Mouse (Mus musculus): ENCODE results near the gene Wdr93.

The Wdr93 gene

DNA sequence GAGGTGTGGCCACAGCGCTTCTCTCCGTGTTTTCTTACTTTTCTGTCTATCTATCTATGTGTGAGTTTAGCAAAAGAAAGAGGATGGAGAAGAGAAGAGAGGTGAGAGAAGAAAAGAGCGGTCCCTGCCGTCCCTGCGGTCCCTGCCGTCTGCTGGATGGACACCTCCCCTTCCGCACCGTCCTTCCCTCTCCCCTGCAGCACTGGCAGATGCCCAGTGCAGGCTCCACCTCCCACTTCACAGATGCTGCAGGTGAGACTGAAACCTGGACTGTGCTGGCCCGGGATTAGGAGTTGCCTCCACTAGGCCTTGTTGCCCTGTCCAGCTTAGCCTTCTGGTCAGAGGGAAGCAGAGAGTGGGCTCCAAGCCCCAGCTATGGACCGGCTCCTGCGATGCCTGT, 58.4 kb downstream of the Wdr93 start:
- peak; percentile 60 for DNase-seq (ENCODE audit: low spot score)

DNA sequence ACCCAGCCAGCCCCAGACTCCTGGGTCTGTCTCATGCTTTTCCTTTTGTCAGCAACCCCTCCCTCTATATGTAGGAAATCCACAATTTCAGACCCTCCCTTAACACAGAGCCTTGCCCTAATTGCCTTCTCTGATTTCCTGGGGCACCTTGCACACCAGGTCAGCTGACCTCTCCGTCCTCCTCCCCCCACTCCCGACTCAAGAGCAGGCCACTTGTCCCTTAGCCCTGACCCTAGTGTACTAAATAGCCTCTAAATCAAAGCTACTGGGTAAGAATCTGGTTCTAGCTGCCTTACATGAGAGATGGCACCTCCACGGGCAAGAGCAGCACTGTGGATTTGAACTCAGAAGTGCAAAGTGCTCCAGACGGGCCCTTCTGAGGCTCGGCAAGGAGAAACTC, 59.1 kb downstream of the Wdr93 start:
- DNase-seq (ENCODE audit: low spot score): peak; percentile 54

GRCm38 (mm10) chr7:79803887-79804286, 60.9 kb downstream of the Wdr93 start:
- peak; percentile 35 for DNase-seq (ENCODE audit: low spot score)

DNA sequence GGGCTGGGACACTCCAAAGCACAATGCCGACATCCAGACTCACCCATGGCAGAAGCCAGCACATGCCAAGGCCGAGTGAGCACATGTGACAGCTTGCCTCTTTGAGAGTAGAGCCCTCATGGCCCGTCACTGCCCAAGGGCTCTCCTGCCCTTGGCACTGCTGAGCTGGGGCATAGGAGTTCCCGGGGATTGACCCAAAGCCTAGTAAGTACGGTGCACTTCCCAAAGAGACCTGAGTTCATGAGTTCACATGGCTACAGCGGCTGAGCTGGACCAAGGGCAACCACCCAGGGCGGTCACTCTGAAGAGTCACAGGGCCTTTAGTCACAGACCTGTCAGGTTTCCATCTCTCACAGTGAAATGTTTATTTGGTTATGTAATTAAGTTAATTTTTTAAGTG, 65.6 kb downstream of the Wdr93 start:
- no peak for DNase-seq (ENCODE audit: low spot score)

- peak; percentile 64 for DNase-seq (ENCODE audit: low spot score)
These were observed 67.9 kb downstream of the Wdr93 start, which contains the start of gene Mesp2 for GRCm38 (mm10) chr7:79810611-79811506. Gene Mesp2, plus strand, starts transcription at chr7:79810727.

GRCm38 (mm10) chr7:79813409-79813808, 70.4 kb downstream of the Wdr93 start:
- DNase-seq (ENCODE audit: low spot score): no peak

DNA sequence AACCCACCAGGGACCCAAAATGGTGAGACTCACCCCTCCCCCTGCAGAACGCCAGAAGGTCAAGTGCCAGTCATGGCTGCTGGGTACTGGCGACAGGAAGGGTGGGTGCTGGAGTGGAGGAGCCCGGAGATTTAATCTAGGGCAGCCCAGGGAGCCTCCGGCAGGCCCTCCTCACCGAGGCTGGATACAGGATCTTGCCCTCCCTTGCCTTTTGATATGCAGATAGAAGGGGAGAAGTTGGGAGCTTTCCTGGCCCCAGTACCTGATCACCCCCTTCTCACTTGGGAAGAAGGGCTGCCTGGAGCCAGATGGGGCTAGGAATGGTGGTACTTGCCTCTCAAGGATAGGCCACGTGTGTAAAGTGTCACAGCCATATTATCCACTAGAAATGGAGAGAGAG, 75.4 kb downstream of the Wdr93 start:
- no peak for DNase-seq (ENCODE audit: low spot score)

DNA sequence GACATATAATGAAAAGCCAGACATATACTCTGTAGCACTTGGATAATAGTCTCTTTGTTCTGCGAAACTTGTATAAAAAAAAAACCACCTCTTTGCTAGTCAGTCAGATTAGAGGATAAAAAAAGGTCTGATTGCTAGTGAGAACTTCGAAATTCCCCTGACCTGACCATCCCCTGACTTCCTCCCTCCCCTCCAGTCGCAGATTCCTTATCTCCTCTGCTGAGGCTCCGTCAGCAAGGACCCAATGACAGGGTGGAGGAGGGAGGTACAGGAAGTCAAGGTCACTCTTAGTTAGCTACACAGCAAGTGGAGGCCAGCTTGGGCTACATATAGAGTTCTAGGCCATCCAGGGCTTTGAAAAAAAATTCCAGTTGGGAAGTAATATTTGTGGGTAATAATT, 76.6 kb downstream of the Wdr93 start:
- DNase-seq (ENCODE audit: low spot score): no peak

GRCm38 (mm10) chr7:79819996-79820395, 77.0 kb downstream of the Wdr93 start:
- no peak for DNase-seq (ENCODE audit: low spot score)

DNA sequence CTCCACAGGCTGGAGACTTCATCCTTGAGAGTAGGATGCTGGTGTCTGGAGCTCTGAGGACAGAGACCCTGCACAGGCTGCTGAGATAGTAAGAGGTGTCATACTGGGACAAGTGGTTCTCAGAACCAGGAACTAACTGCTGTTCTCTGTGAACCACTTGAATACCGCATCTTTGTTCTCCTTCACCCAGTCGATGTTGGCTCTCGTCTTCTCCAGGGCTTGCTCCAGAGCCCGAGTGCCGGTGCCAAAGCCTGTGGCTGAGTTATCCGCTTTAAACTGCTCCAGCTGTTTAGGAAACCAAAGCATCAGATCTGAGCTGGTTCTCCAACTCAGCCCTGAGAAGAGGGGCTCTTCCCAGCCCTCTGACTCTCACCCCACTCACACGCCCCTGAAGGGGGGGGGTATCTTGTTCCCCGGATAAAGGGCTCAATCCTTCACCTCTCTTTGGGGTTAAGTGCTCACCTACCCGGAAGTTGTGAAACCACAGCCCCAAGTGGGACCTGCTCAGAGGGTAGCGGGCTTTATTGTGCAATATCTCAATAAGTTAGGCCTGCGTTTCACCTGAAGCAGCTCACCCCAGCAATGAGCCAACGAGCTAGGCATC, 79.2 kb downstream of the Wdr93 start:
- DNase-seq (ENCODE audit: low spot score): peak; percentile 80

DNA sequence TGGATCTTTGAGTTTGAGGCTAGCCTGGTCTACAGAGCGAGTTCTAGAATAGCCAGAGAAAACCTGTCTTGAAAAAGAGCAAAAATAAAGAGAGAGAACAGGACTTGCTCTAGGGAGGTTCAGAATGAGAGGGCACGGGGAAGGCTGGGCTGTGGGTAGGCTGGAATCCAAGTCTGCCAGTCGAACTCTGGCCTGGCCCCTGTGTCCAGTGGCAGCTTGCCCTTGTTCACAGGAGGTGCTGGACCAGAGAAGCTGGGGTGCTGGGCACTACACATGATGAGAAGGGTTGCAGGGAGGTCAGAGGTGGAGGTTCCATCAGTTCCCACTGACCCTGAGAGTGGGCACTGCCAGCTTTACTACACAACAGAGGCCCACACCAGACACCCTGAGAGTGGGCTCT, 85.4 kb downstream of the Wdr93 start:
- DNase-seq (ENCODE audit: low spot score): no peak

DNA sequence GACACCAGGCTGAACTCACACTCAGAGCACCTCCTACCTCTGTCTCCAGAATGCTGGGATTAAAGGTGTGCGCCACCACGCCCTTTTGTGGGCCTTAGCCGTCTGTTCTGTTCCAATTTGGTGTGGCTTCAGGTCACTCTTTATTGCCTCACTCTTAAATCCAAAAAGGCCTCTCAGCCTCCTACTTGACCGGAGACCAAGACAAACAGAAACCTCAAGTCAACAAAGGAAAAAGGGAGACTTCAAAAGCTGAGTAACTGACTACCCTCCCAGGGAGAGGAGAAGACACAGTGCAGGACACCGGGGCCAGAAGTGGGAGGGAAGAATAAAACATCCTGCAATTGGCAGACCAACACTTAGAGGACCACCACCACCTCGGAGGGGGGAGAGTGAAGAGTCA, 88.2 kb downstream of the Wdr93 start:
- DNase-seq (ENCODE audit: low spot score): peak; percentile 83

- DNase-seq (ENCODE audit: low spot score): peak; percentile 73
These were observed 88.6 kb downstream of the Wdr93 start for GRCm38 (mm10) chr7:79831585-79831984.

DNA sequence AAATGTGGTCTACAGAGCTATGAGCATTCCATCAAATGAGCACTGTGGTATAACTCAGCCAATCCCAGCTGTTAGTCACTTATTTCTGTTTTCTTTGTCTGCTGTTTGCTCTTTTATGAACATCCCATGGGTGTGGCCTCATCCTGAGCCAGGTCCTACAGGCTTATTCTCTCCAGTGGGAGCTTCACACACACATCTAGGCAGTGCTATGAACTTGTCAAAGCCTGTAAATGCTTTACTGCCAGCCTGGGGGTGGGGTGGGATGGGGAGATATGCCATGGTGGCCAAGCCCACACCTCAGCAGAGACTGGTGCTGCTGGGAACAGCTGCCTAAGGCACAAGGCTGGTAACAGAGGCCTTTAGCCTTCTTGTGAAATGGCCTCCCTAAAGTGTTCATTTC, 90.0 kb downstream of the Wdr93 start:
- DNase-seq (ENCODE audit: low spot score): no peak

- no peak for DNase-seq (ENCODE audit: low spot score)
These were observed 92.2 kb downstream of the Wdr93 start for GRCm38 (mm10) chr7:79835196-79835595.

Data from lung, postnatal 25 days (tissue).